Mouse (Mus musculus) adrenal gland, adult 18-20 months (tissue): ENCODE results near the gene Mterf1a. TPM values are rescaled to one million over a fixed set of nuclear protein-coding genes. Genes with fewer than 3 reads are reported as not detected.

Source experiments
- DNase-seq, 2 experiments: peaks; one replicate each; pipeline ENCODE4 v3.0.0; 2021 to 2022; ENCODE audit warnings: low spot score in 2 of 2
- total RNA-seq, 2 experiments: library from RNA; stranded (reverse); gene quantifications; 1 replicate in 1 of 2; 2 replicates in 1 of 2; pipeline ENCODE4 v1.2.3; 2021

Mterf1a gene
- total RNA-seq, 2 experiments from 2014 or later = 7.8 to 8.2 TPM

- DNase-seq = no peak
These were observed 48.7 kb downstream of the Mterf1a start, which contains the start of gene Lrrd1 for GRCm38 (mm10) chr5:3845026-3845425. Gene Lrrd1 (plus strand): TSS chr5:3845173.

Other genes with a start within 250 kb of the Mterf1a start
- not detected for gene Tmbim7, start 242.8 kb downstream of the Mterf1a start, total RNA-seq
- gene Gatad1, start 236.7 kb downstream of the Mterf1a start, total RNA-seq = 100 to 1,000 TPM; 154 to 167 TPM
- gene Ankib1, start 91.0 kb downstream of the Mterf1a start, total RNA-seq = 10 to 100 TPM; 53.7 to 84.6 TPM
- gene Krit1, start 90.7 kb downstream of the Mterf1a start, total RNA-seq = 10 to 100 TPM; 43.7 to 52.4 TPM
- gene Lrrd1, start 48.8 kb downstream of the Mterf1a start, total RNA-seq = not detected
- gene Akap9, start 34.1 kb upstream of the Mterf1a start, total RNA-seq = 10 to 100 TPM; 36.9 to 63.6 TPM
- 10 to 100 TPM; 75.2 to 79.7 TPM for gene Cyp51, start 210.8 kb upstream of the Mterf1a start, total RNA-seq